Mouse (Mus musculus) ES-E14 (cell line): ENCODE measurements around the gene Gm20795. TPM values are rescaled to one million over a fixed set of nuclear protein-coding genes. Genes with fewer than 3 reads are reported as not detected.
"Not testable (repeated sequence)": the region's sequence is repeated elsewhere in the genome, so short reads cannot be mapped to it uniquely, and the experiment has no call there.

ENCODE experiments used
- DNase-seq: peaks from one replicate; pipeline ENCODE4 v3.0.0-alpha.2; 2013; ENCODE audit warnings: low read depth, low spot score
- H3K27ac ChIP-seq: 2 replicates; pipeline ENCODE4 v1.5.1; 2012; ENCODE audit warnings: low read depth, mild to moderate bottlenecking, low read length, moderate library complexity, mixed read lengths; ENCODE audit not compliant: poor library complexity, insufficient read depth, severe bottlenecking
- H3K36me3 ChIP-seq: 2 replicates; pipeline ENCODE4 v1.6.1; 2012; ENCODE audit warnings: mild to moderate bottlenecking, low read length, moderate library complexity, mixed read lengths; ENCODE audit not compliant: control insufficient read depth, poor library complexity, insufficient read depth, severe bottlenecking
- H3K4me1 ChIP-seq, 2 experiments: fragments of 150-350 bp in 1 of 2; sonication (generic) in 1 of 2; 2 replicates each; pipeline ENCODE4 v1.6.1; 2012; ENCODE audit warnings: low read length in 2 of 2, mild to moderate bottlenecking in 1 of 2, mixed read lengths in 1 of 2; ENCODE audit not compliant: control insufficient read depth in 2 of 2, insufficient read depth in 2 of 2, poor library complexity in 1 of 2
- H3K4me3 ChIP-seq, 2 experiments: fragments of 150-350 bp in 1 of 2; sonication (generic) in 1 of 2; 2 replicates each; pipeline ENCODE4 v1.5.1; 2012; ENCODE audit warnings: low read length in 2 of 2, low read depth in 1 of 2, mild to moderate bottlenecking in 1 of 2, mixed read lengths in 1 of 2; ENCODE audit not compliant: insufficient read depth in 1 of 2, poor library complexity in 1 of 2, severe bottlenecking in 1 of 2
- H3K9ac ChIP-seq: 2 replicates; pipeline ENCODE4 v1.6.1; 2012; ENCODE audit warnings: low read depth, mild to moderate bottlenecking, low read length, mixed read lengths; ENCODE audit not compliant: poor library complexity, insufficient read depth, severe bottlenecking
- H3K9me3 ChIP-seq: fragments of 150-350 bp; sonication (generic); 2 replicates; pipeline ENCODE4 v1.6.1; 2012; ENCODE audit warnings: low read depth, mild to moderate bottlenecking, low read length; ENCODE audit not compliant: control insufficient read depth, insufficient read depth
- in situ Hi-C, 2 experiments: fragments of 600-800 bp; cut with MboI; formaldehyde crosslinking; loops; one replicate each; pipeline ENCODE4 v1.15.1; 2025; ENCODE audit warnings: low sequenced_read_pairs in 2 of 2, inconsistent platforms in 1 of 2; ENCODE audit not compliant: unreplicated experiment in 2 of 2
- total RNA-seq: library from RNA; depleted of rRNA; stranded (reverse); fragments of 300-350 nt; gene quantifications from 2 replicates; pipeline ENCODE4 v1.2.3, GENCODE M21; 2012; rRNA removed

Gm20795 gene
- total RNA-seq = not detected in 2 replicates

- DNase-seq, H3K9me3 ChIP-seq, in situ Hi-C loops, H3K9ac ChIP-seq, H3K27ac ChIP-seq, H3K4me3 ChIP-seq, H3K36me3 ChIP-seq, H3K4me1 ChIP-seq: not testable (repeated sequence)
These were observed at the start of gene Gm20795 for GRCm38 (mm10) chrY:40804614-40805013. Gene Gm20795, plus strand, starts transcription at chrY:40804914.

- H3K36me3 ChIP-seq, H3K27ac ChIP-seq, H3K9me3 ChIP-seq, in situ Hi-C loops, H3K4me1 ChIP-seq, H3K9ac ChIP-seq, DNase-seq, H3K4me3 ChIP-seq: not testable (repeated sequence)
These were observed 29.0 kb upstream of the Gm20795 start, which contains the start of gene Gm21797 for GRCm38 (mm10) chrY:40775665-40776064. Gene Gm21797, minus strand, starts transcription at chrY:40775765.

Other genes starting within 250 kb of the Gm20795 start
- not detected in 2 replicates for gene Gm21852, start 152.9 kb upstream of the Gm20795 start, total RNA-seq
- gene Gm21797, start 29.1 kb upstream of the Gm20795 start, total RNA-seq = not detected in 2 replicates